Mouse (Mus musculus): ENCODE data around the gene Krtap4-1. TPM values are rescaled to one million over a fixed set of nuclear protein-coding genes. Genes with fewer than 3 reads are reported as not detected.

Gene Krtap4-1
- polyA plus RNA-seq, 1 experiment from 2014 or later: not detected

- Histone ChIP-seq H3K27me3 (no peaks in the 10 kb centered on the region), H3K36me3 (no peaks in the 10 kb centered on the region), H3K4me1 (replicated peaks) (no peaks in the 10 kb centered on the region), H3K9me3 (no peaks in the 10 kb centered on the region), H3K9ac (no peak overlapping the region), H3K4me3 (no peak overlapping the region), H3K4me2 (no peak overlapping the region), H3K27ac (replicated peaks) (no peak overlapping the region)
- no peak for ATAC-seq (ENCODE audit: low read depth)
- WGBS: 93% methylated on average over 5 of the region's 5 CpGs
These were observed 47.0 kb downstream of the Krtap4-1 start for GRCm38 (mm10) chr11:99581051-99581450.

GRCm38 (mm10) chr11:99580636-99581035 is 47.4 kb downstream of the Krtap4-1 start, which contains the start of gene Krtap1-5:
Gene Krtap1-5 (minus strand): TSS chr11:99581016.
- H3K9ac ChIP-seq: no peak within 1 kb of the TSS
- no peaks in the 10 kb centered on the region for H3K4me1 ChIP-seq (replicated peaks)
- no peak within 1 kb of the TSS for H3K4me3 ChIP-seq
- 74% methylated on average over 6 of the region's 6 CpGs for WGBS
- no peaks in the 10 kb centered on the region for H3K36me3 ChIP-seq
- ATAC-seq (ENCODE audit: low read depth): no peak
- no peaks in the 10 kb centered on the region for H3K9me3 ChIP-seq
- no peak within 1 kb of the TSS for H3K27ac ChIP-seq (replicated peaks)
- H3K4me2 ChIP-seq: no peak within 1 kb of the TSS
- H3K27me3 ChIP-seq: no peaks in the 10 kb centered on the region

Other genes with a start within 250 kb of the Krtap4-1 start
- 33.6 and 35.6 TPM in 2 replicates for gene Krt10, start 238.9 kb downstream of the Krtap4-1 start, polyA plus RNA-seq (2015; fragmentation: Nextera tagmentation; extraction: Ambion mirVana)
- 0.13 TPM in 1 of 2 replicates, not detected in the other for gene Krt12, start 206.0 kb downstream of the Krtap4-1 start, polyA plus RNA-seq (2015; fragmentation: Nextera tagmentation; extraction: Ambion mirVana)
- gene Krt20, start 190.1 kb downstream of the Krtap4-1 start, polyA plus RNA-seq (2015; fragmentation: Nextera tagmentation; extraction: Ambion mirVana): 0.42 TPM in 1 of 2 replicates, not detected in the other
- gene Krt23, start 135.1 kb downstream of the Krtap4-1 start, polyA plus RNA-seq (2015; fragmentation: Nextera tagmentation; extraction: Ambion mirVana): 0.19 TPM in 1 of 2 replicates, not detected in the other
- gene Krt39, start 106.9 kb downstream of the Krtap4-1 start, polyA plus RNA-seq (2015; fragmentation: Nextera tagmentation; extraction: Ambion mirVana): not detected in 2 replicates
- gene Krt40, start 85.1 kb downstream of the Krtap4-1 start, polyA plus RNA-seq (2015; fragmentation: Nextera tagmentation; extraction: Ambion mirVana): not detected in 2 replicates
- gene Krtap3-3, start 77.4 kb downstream of the Krtap4-1 start, polyA plus RNA-seq (2015; fragmentation: Nextera tagmentation; extraction: Ambion mirVana): not detected in 2 replicates
- gene Krtap3-2, start 71.4 kb downstream of the Krtap4-1 start, polyA plus RNA-seq (2015; fragmentation: Nextera tagmentation; extraction: Ambion mirVana): not detected in 2 replicates
- not detected in 2 replicates for gene Gm11939, start 68.8 kb downstream of the Krtap4-1 start, polyA plus RNA-seq (2015; fragmentation: Nextera tagmentation; extraction: Ambion mirVana)
- not detected in 2 replicates for gene Krtap3-1, start 61.6 kb downstream of the Krtap4-1 start, polyA plus RNA-seq (2015; fragmentation: Nextera tagmentation; extraction: Ambion mirVana)
- gene Krtap1-5, start 47.2 kb downstream of the Krtap4-1 start, polyA plus RNA-seq (2015; fragmentation: Nextera tagmentation; extraction: Ambion mirVana): not detected in 2 replicates
- gene Krtap1-4, start 44.6 kb downstream of the Krtap4-1 start, polyA plus RNA-seq (2015; fragmentation: Nextera tagmentation; extraction: Ambion mirVana): not detected in 2 replicates
- gene Krtap1-3, start 36.9 kb downstream of the Krtap4-1 start, polyA plus RNA-seq (2015; fragmentation: Nextera tagmentation; extraction: Ambion mirVana): not detected in 2 replicates
- gene Krtap9-3, start 30.1 kb downstream of the Krtap4-1 start, polyA plus RNA-seq (2015; fragmentation: Nextera tagmentation; extraction: Ambion mirVana): not detected in 2 replicates
- gene Gm11938, start 24.9 kb downstream of the Krtap4-1 start, polyA plus RNA-seq (2015; fragmentation: Nextera tagmentation; extraction: Ambion mirVana): not detected in 2 replicates
- not detected in 2 replicates for gene Gm11937, start 18.0 kb downstream of the Krtap4-1 start, polyA plus RNA-seq (2015; fragmentation: Nextera tagmentation; extraction: Ambion mirVana)
- gene Krtap2-4, start 13.4 kb downstream of the Krtap4-1 start, polyA plus RNA-seq (2015; fragmentation: Nextera tagmentation; extraction: Ambion mirVana): not detected in 2 replicates
- not detected in 2 replicates for gene Gm11562, start 7.8 kb downstream of the Krtap4-1 start, polyA plus RNA-seq (2015; fragmentation: Nextera tagmentation; extraction: Ambion mirVana)
- gene Krtap4-2, start 6.8 kb upstream of the Krtap4-1 start, polyA plus RNA-seq (2015; fragmentation: Nextera tagmentation; extraction: Ambion mirVana): not detected in 2 replicates
- gene Krtap4-7, start 15.9 kb upstream of the Krtap4-1 start, polyA plus RNA-seq (2015; fragmentation: Nextera tagmentation; extraction: Ambion mirVana): not detected in 2 replicates
- not detected in 2 replicates for gene Gm11555, start 22.0 kb upstream of the Krtap4-1 start, polyA plus RNA-seq (2015; fragmentation: Nextera tagmentation; extraction: Ambion mirVana)
- not detected in 2 replicates for gene Gm11563, start 30.7 kb upstream of the Krtap4-1 start, polyA plus RNA-seq (2015; fragmentation: Nextera tagmentation; extraction: Ambion mirVana)
- not detected in 2 replicates for gene Krtap4-6, start 37.7 kb upstream of the Krtap4-1 start, polyA plus RNA-seq (2015; fragmentation: Nextera tagmentation; extraction: Ambion mirVana)
- not detected in 2 replicates for gene Gm14190, start 62.5 kb upstream of the Krtap4-1 start, polyA plus RNA-seq (2015; fragmentation: Nextera tagmentation; extraction: Ambion mirVana)
- not detected in 2 replicates for gene Gm14180, start 106.1 kb upstream of the Krtap4-1 start, polyA plus RNA-seq (2015; fragmentation: Nextera tagmentation; extraction: Ambion mirVana)
- not detected in 2 replicates for gene Gm11595, start 144.7 kb upstream of the Krtap4-1 start, polyA plus RNA-seq (2015; fragmentation: Nextera tagmentation; extraction: Ambion mirVana)
- not detected in 2 replicates for gene Krtap4-8, start 152.5 kb upstream of the Krtap4-1 start, polyA plus RNA-seq (2015; fragmentation: Nextera tagmentation; extraction: Ambion mirVana)
- gene Krtap4-9, start 157.0 kb upstream of the Krtap4-1 start, polyA plus RNA-seq (2015; fragmentation: Nextera tagmentation; extraction: Ambion mirVana): not detected in 2 replicates
- not detected in 2 replicates for gene Gm11596, start 165.2 kb upstream of the Krtap4-1 start, polyA plus RNA-seq (2015; fragmentation: Nextera tagmentation; extraction: Ambion mirVana)
- gene Gm11569, start 170.7 kb upstream of the Krtap4-1 start, polyA plus RNA-seq (2015; fragmentation: Nextera tagmentation; extraction: Ambion mirVana): not detected in 2 replicates
- gene Gm11554, start 176.2 kb upstream of the Krtap4-1 start, polyA plus RNA-seq (2015; fragmentation: Nextera tagmentation; extraction: Ambion mirVana): not detected in 2 replicates
- not detected in 2 replicates for gene Krtap4-13, start 181.7 kb upstream of the Krtap4-1 start, polyA plus RNA-seq (2015; fragmentation: Nextera tagmentation; extraction: Ambion mirVana)
- gene Gm11564, start 187.4 kb upstream of the Krtap4-1 start, polyA plus RNA-seq (2015; fragmentation: Nextera tagmentation; extraction: Ambion mirVana): not detected in 2 replicates
- gene 2300003K06Rik, start 209.8 kb upstream of the Krtap4-1 start, polyA plus RNA-seq (2015; fragmentation: Nextera tagmentation; extraction: Ambion mirVana): not detected in 2 replicates
- not detected in 2 replicates for gene Krtap4-16, start 223.4 kb upstream of the Krtap4-1 start, polyA plus RNA-seq (2015; fragmentation: Nextera tagmentation; extraction: Ambion mirVana)
- gene Gm11568, start 229.7 kb upstream of the Krtap4-1 start, polyA plus RNA-seq (2015; fragmentation: Nextera tagmentation; extraction: Ambion mirVana): not detected in 2 replicates
- gene Gm11559, start 236.2 kb upstream of the Krtap4-1 start, polyA plus RNA-seq (2015; fragmentation: Nextera tagmentation; extraction: Ambion mirVana): not detected in 2 replicates
- not detected in 2 replicates for gene Krtap9-1, start 245.2 kb upstream of the Krtap4-1 start, polyA plus RNA-seq (2015; fragmentation: Nextera tagmentation; extraction: Ambion mirVana)

Data from neural tube, embryonic 13.5 days (tissue).